Mouse (Mus musculus) forebrain, embryonic 11.5 days (tissue): ENCODE results near the gene Urm1. TPM values are rescaled to one million over a fixed set of nuclear protein-coding genes. Genes with fewer than 3 reads are reported as not detected.
"Not testable (repeated sequence)": the region's sequence is repeated elsewhere in the genome, so short reads cannot be mapped to it uniquely, and the experiment has no call there.

Source experiments
- ATAC-seq: fragments of 200-750 bp; cut with Nextera tagmentation; replicated peaks from 2 replicates; pipeline ENCODE4 v1.8.0; 2017; ENCODE audit warnings: moderate TSS enrichment; ENCODE audit not compliant: low FRiP score
- DNase-seq: peaks from one replicate; pipeline ENCODE4 v3.0.0-alpha.2; 2017; ENCODE audit warnings: low spot score
- H3K27ac ChIP-seq: fragments of 300-500 bp; sonication (generic); 2 replicates; pipeline ENCODE4 v1.5.1; 2014; ENCODE audit warnings: low read depth, low read length
- H3K27me3 ChIP-seq: fragments of 300-500 bp; sonication (generic); 2 replicates; pipeline ENCODE4 v1.6.1; 2014; ENCODE audit warnings: mild to moderate bottlenecking, low read length, mixed read lengths; ENCODE audit not compliant: control insufficient read depth, insufficient read depth
- H3K36me3 ChIP-seq: fragments of 300-500 bp; sonication (generic); 2 replicates; pipeline ENCODE4 v1.6.1; 2014; ENCODE audit warnings: mild to moderate bottlenecking, low read length, moderate library complexity, mixed read lengths; ENCODE audit not compliant: control insufficient read depth, insufficient read depth
- H3K4me1 ChIP-seq: fragments of 300-500 bp; sonication (generic); replicated peaks from 2 replicates; pipeline ENCODE4 v1.6.1; 2014; ENCODE audit warnings: low read length, mixed read lengths; ENCODE audit not compliant: control insufficient read depth, insufficient read depth
- H3K4me2 ChIP-seq: fragments of 300-500 bp; sonication (generic); 2 replicates; pipeline ENCODE4 v1.6.1; 2014; ENCODE audit warnings: low read depth, mild to moderate bottlenecking, low read length, moderate library complexity, mixed read lengths; ENCODE audit not compliant: severe bottlenecking
- H3K4me3 ChIP-seq: fragments of 300-500 bp; sonication (generic); 2 replicates; pipeline ENCODE4 v1.5.1; 2014; ENCODE audit warnings: low read depth, low read length
- H3K9ac ChIP-seq: fragments of 300-500 bp; sonication (generic); 2 replicates; pipeline ENCODE4 v1.6.1; 2014; ENCODE audit warnings: low read length
- H3K9me3 ChIP-seq: fragments of 300-500 bp; sonication (generic); 2 replicates; pipeline ENCODE4 v1.6.1; 2016; ENCODE audit warnings: low read length, mixed read lengths; ENCODE audit not compliant: control insufficient read depth
- WGBS: fragments of 180-500 bp; shearing (Covaris S2); extraction: QIAGEN DNeasy Blood & Tissue Kit; methylation state at CpG from one replicate; pipeline ENCODE4 v1.1.7; 2014; 5-methylcytosine and 5-hydroxymethylcytosine counted together
- polyA plus RNA-seq: library from polyadenylated mRNA; unstranded; fragments of >200 nt; fragmentation: Nextera tagmentation; extraction: Ambion mirVana; gene quantifications from 2 replicates; pipeline ENCODE4 v1.2.1, GENCODE M21; 2014

Gene Urm1
- polyA plus RNA-seq: 18.1 and 19.2 TPM in 2 replicates

- peak within 1 kb of the TSS; percentile 89 for H3K27ac ChIP-seq
- under 1% methylated on average over 35 of the region's 35 CpGs for WGBS
- H3K27me3 ChIP-seq: peaks cover 9% of the 10 kb centered on the region; the same call in 1 of the 2 replicates
- H3K4me1 ChIP-seq: peaks cover 7% of the 10 kb centered on the region; the same call in 1 of the 2 replicates
- peak within 1 kb of the TSS; percentile 41 for H3K4me2 ChIP-seq
- DNase-seq (peak; percentile 93), ATAC-seq (peak; percentile 82)
- H3K9ac ChIP-seq: peak within 1 kb of the TSS; percentile 56
- no peaks in the 10 kb centered on the region for H3K36me3 ChIP-seq
- no peaks in the 10 kb centered on the region for H3K9me3 ChIP-seq
- H3K4me3 ChIP-seq: peak within 1 kb of the TSS; percentile 22
Measured at GRCm38 (mm10) chr2:29820025-29820817, at the start of gene Urm1. Gene Urm1 (plus strand): TSS chr2:29820075.

- Histone ChIP-seq H3K4me1 (no peaks in the 10 kb centered on the region), H3K9me3 (no peaks in the 10 kb centered on the region), H3K27ac (no peak overlapping the region), H3K4me2 (no peak overlapping the region), H3K27me3 (no peaks in the 10 kb centered on the region), H3K4me3 (no peak overlapping the region), H3K36me3 (no peaks in the 10 kb centered on the region; the same call in 1 of the 2 replicates), H3K9ac (no peak overlapping the region)
- no peak for DNase-seq
- ATAC-seq: no peak
Measured at GRCm38 (mm10) chr2:29770162-29770561, 49.7 kb upstream of the Urm1 start.

- H3K27me3 ChIP-seq: no peaks in the 10 kb centered on the region
- H3K4me2 ChIP-seq: no peak overlapping the region
- no peak for DNase-seq
- H3K4me3 ChIP-seq: no peak overlapping the region
- H3K27ac ChIP-seq: no peak overlapping the region
- peaks cover 3% of the 10 kb centered on the region; the same call in 1 of the 2 replicates for H3K36me3 ChIP-seq
- no peak for ATAC-seq
- H3K9me3 ChIP-seq: no peaks in the 10 kb centered on the region
- 85% methylated on average over 8 of the region's 8 CpGs for WGBS
- H3K9ac ChIP-seq: no peak overlapping the region
- H3K4me1 ChIP-seq: no peaks in the 10 kb centered on the region
Measured at GRCm38 (mm10) chr2:29771611-29772461, 48.0 kb upstream of the Urm1 start.

- DNase-seq (no peak), ATAC-seq (no peak)
- no peaks in the 10 kb centered on the region for H3K4me1 ChIP-seq
- H3K36me3 ChIP-seq: peaks cover 6% of the 10 kb centered on the region
- no peaks in the 10 kb centered on the region for H3K9me3 ChIP-seq
- H3K4me3 ChIP-seq: no peak overlapping the region
- no peak overlapping the region for H3K4me2 ChIP-seq
- no peaks in the 10 kb centered on the region for H3K27me3 ChIP-seq
- H3K9ac ChIP-seq: no peak overlapping the region
- no peak overlapping the region for H3K27ac ChIP-seq
- 93% methylated on average over 4 of the region's 4 CpGs for WGBS
Measured at GRCm38 (mm10) chr2:29773323-29773722, 46.6 kb upstream of the Urm1 start.

- DNase-seq, ATAC-seq, H3K4me1 ChIP-seq, H3K4me2 ChIP-seq, H3K27ac ChIP-seq, H3K9me3 ChIP-seq, H3K27me3 ChIP-seq, H3K4me3 ChIP-seq, H3K9ac ChIP-seq: not testable (repeated sequence)
- WGBS: 92% methylated on average over 2 of the region's 2 CpGs
- H3K36me3 ChIP-seq: peaks cover 42% of the 10 kb centered on the region
Measured at GRCm38 (mm10) chr2:29781256-29781655, 38.6 kb upstream of the Urm1 start.

- Histone ChIP-seq H3K4me3 (no peak overlapping the region), H3K27ac (no peak overlapping the region), H3K27me3 (no peaks in the 10 kb centered on the region), H3K4me1 (peaks cover 5% of the 10 kb centered on the region; the same call in 1 of the 2 replicates), H3K36me3 (peaks cover 31% of the 10 kb centered on the region), H3K9ac (no peak overlapping the region), H3K4me2 (no peak overlapping the region), H3K9me3 (peaks cover 7% of the 10 kb centered on the region; the same call in 1 of the 2 replicates)
- no peak for ATAC-seq
- 75% methylated on average over 4 of the region's 4 CpGs for WGBS
- DNase-seq: no peak
Measured at GRCm38 (mm10) chr2:29784290-29784689, 35.6 kb upstream of the Urm1 start.

GRCm38 (mm10) chr2:29787104-29787917 lies 32.6 kb upstream of the Urm1 start, which contains the start of gene Coq4:
Gene Coq4 (plus strand): TSS chr2:29787493.
- H3K27me3 ChIP-seq: no peaks in the 10 kb centered on the region
- peak within 1 kb of the TSS; percentile 83 for H3K9ac ChIP-seq
- H3K4me3 ChIP-seq: peak within 1 kb of the TSS; percentile 67
- H3K27ac ChIP-seq: 0 out of 2 replicates have a peak within 1 kb of the TSS, but pooled peaks have one; percentile 10
- H3K9me3 ChIP-seq: peaks cover under 1% of the 10 kb centered on the region; the same call in 1 of the 2 replicates
- 2% methylated on average over 31 of the region's 31 CpGs for WGBS
- peak within 1 kb of the TSS; percentile 89 for H3K4me2 ChIP-seq
- H3K36me3 ChIP-seq: peaks cover 20% of the 10 kb centered on the region
- H3K4me1 ChIP-seq: peaks cover 5% of the 10 kb centered on the region; the same call in 1 of the 2 replicates
- DNase-seq: peak; percentile 89
- ATAC-seq: peak; percentile 91
